Comparison of ENCODE assay signal across 19 mouse cellular contexts in the genomic region with DNA sequence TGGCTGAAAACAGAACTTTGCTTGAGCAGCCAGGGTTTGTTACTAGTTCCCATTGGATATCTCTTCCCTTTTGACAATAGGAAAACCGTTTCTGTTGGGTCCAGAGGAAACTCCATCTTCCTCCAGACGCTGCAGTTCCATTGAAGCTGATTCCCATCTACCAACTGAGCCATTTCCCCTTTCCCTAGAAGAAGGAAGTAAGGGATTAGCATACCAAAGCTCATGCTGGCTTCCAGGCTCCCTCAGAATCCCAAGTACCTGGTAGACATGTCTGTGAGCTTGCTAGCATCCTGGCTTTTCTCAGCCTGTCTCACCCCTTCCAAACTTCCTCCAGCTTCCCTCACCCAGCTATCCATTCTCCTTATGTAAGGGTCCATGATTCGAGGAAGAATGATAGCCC. TPM values are rescaled to one million over a fixed set of nuclear protein-coding genes. Genes with fewer than 3 reads are reported as not detected.
DNase-seq lines count a peak whose midpoint lies in the region; ATAC-seq and TF ChIP-seq lines count a peak whose summit lies in the region.
"Had no signal": no experiment of that assay in that cellular context is flagged by ENCODE, and none has a peak within 500 bp of the region (broad histone marks: within the 10 kb centered on the region; RNA-seq: fewer than 3 reads in every experiment).

No protein-coding gene starts in this region.

- no peak for TF ChIP-seq CTCF in kidney, adult 2 months (conservative IDR thresholded peaks at IDR 0.05; ENCODE audit: insufficient read depth, insufficient read length, low read depth, low read length)
- no peak for TF ChIP-seq CTCF in lung, postnatal 0 days (IDR thresholded peaks at IDR 0.05)
- TF ChIP-seq CTCF in ES-Bruce4 (IDR thresholded peaks at IDR 0.05; ENCODE audit: low read depth, low read length), result no peak

- no peak for TF ChIP-seq EP300 in lung, postnatal 0 days (IDR thresholded peaks at IDR 0.05)
- TF ChIP-seq EP300 in ES-Bruce4 (IDR thresholded peaks at IDR 0.05; ENCODE audit: insufficient read depth, low read depth, low read length), result no peak

- H3K9me3 ChIP-seq in lung, embryonic 15.5 days, result no peaks in the 10 kb centered on the region
- H3K9me3 ChIP-seq in lung, postnatal 0 days (ENCODE audit: low read length), result no peaks in the 10 kb centered on the region
- H3K9me3 ChIP-seq in ES-Bruce4 (replicated peaks; ENCODE audit: control insufficient read depth, insufficient read depth, low read length, poor library complexity, severe bottlenecking) (0 out of 2 replicates have a peak, but pooled peaks cover 3% of the 10 kb centered on the region), ES-E14 (ENCODE audit: control insufficient read depth, insufficient read depth, low read depth, low read length) (no peaks in the 10 kb centered on the region)
- H3K9me3 ChIP-seq: embryonic facial prominence, embryonic 12.5 days; forebrain, embryonic 15.5 days; hindbrain, embryonic 10.5 days; hindbrain, embryonic 15.5 days had no signal

- H3K9ac ChIP-seq in lung, embryonic 15.5 days, result no peak overlapping the region
- H3K9ac ChIP-seq in lung, postnatal 0 days (replicated peaks; ENCODE audit: low read depth), result no peak overlapping the region
- H3K9ac ChIP-seq in ES-Bruce4 (ENCODE audit: low read depth, poor library complexity, severe bottlenecking) (no peak overlapping the region), ES-E14 (ENCODE audit: insufficient read depth, low read depth, low read length, poor library complexity, severe bottlenecking) (peak overlapping the region; percentile 62)
- H3K9ac ChIP-seq: embryonic facial prominence, embryonic 12.5 days; forebrain, embryonic 15.5 days; hindbrain, embryonic 15.5 days had no signal

- WGBS in kidney, adult 2 months, result 76% methylated on average over 3 of the region's 3 CpGs
- 51% methylated on average over 3 of the region's 3 CpGs for WGBS in lung, embryonic 15.5 days
- 53% methylated on average over 3 of the region's 3 CpGs for WGBS in lung, postnatal 0 days

- no peak for TF ChIP-seq POLR2A in kidney, adult 2 months (IDR thresholded peaks at IDR 0.05; ENCODE audit: low read depth, low read length)
- TF ChIP-seq POLR2A in ES-Bruce4 (IDR thresholded peaks at IDR 0.05; ENCODE audit: insufficient read depth, low read length), result no peak

- H3K27ac ChIP-seq in kidney, adult 2 months (ENCODE audit: insufficient read depth, low read depth, low read length), result peak overlapping the region; percentile 79
- H3K27ac ChIP-seq in lung, embryonic 15.5 days, result peak overlapping the region; percentile 51
- no peak overlapping the region; the same call in 1 of the 2 replicates for H3K27ac ChIP-seq in lung, postnatal 0 days (ENCODE audit: low read length)
- peak overlapping the region; percentile 95 for H3K27ac ChIP-seq in ES-Bruce4 (ENCODE audit: insufficient read depth, low read length)
- H3K27ac ChIP-seq in ES-E14 (ENCODE audit: insufficient read depth, low read depth, low read length, poor library complexity, severe bottlenecking), result peak overlapping the region; percentile 99
- H3K27ac ChIP-seq: embryonic facial prominence, embryonic 12.5 days; forebrain, embryonic 15.5 days; hindbrain, embryonic 10.5 days; hindbrain, embryonic 15.5 days had no signal

- in situ Hi-C loops in ES-E14 (cut with MboI; ENCODE audit: low sequenced_read_pairs in 2 of 2, unreplicated experiment in 2 of 2), result no loop called here

- H3K4me1 ChIP-seq in kidney, adult 2 months (ENCODE audit: control insufficient read depth, insufficient read depth, low read length), result peaks cover 29% of the 10 kb centered on the region
- peaks cover 14% of the 10 kb centered on the region for H3K4me1 ChIP-seq in lung, embryonic 15.5 days
- H3K4me1 ChIP-seq in lung, postnatal 0 days (ENCODE audit: insufficient read depth, low read depth, low read length), result 0 out of 2 replicates have a peak, but pooled peaks cover 3% of the 10 kb centered on the region
- H3K4me1 ChIP-seq in ES-Bruce4 (ENCODE audit: control insufficient read depth, insufficient read depth, low read length) (peaks cover 8% of the 10 kb centered on the region), ES-E14 (ENCODE audit: control insufficient read depth in 2 of 2, insufficient read depth in 2 of 2, low read length in 2 of 2, poor library complexity in 1 of 2) (peaks cover 34 to 40% of the 10 kb centered on the region in 2 experiments)

- ATAC-seq in lung, embryonic 15.5 days (ENCODE audit: borderline replicate concordance, extremely low read depth, low FRiP score, low TSS enrichment), result no peak
- ATAC-seq in lung, postnatal 0 days, result no peak
- ATAC-seq: forebrain, embryonic 15.5 days had no signal

- H3K27me3 ChIP-seq in kidney, adult 2 months (replicated peaks; ENCODE audit: control insufficient read depth, insufficient read depth, low read length), result no peaks in the 10 kb centered on the region
- no peaks in the 10 kb centered on the region for H3K27me3 ChIP-seq in lung, embryonic 15.5 days
- no peaks in the 10 kb centered on the region for H3K27me3 ChIP-seq in lung, postnatal 0 days (replicated peaks; ENCODE audit: insufficient read depth, low read length)
- no peaks in the 10 kb centered on the region for H3K27me3 ChIP-seq in ES-Bruce4 (ENCODE audit: control insufficient read depth, insufficient read depth, low read length, poor library complexity, severe bottlenecking)
- H3K27me3 ChIP-seq: embryonic facial prominence, embryonic 12.5 days; forebrain, embryonic 15.5 days; hindbrain, embryonic 15.5 days had no signal

- H3K4me2 ChIP-seq in lung, embryonic 15.5 days, result no peak overlapping the region
- no peak overlapping the region for H3K4me2 ChIP-seq in lung, postnatal 0 days (replicated peaks; ENCODE audit: low read depth, low read length)
- H3K4me2 ChIP-seq: embryonic facial prominence, embryonic 12.5 days; forebrain, embryonic 15.5 days; hindbrain, embryonic 15.5 days had no signal

- no peak overlapping the region for H3K4me3 ChIP-seq in kidney, adult 2 months (ENCODE audit: insufficient read depth, low read depth, low read length)
- H3K4me3 ChIP-seq in lung, embryonic 15.5 days, result no peak overlapping the region
- H3K4me3 ChIP-seq in lung, postnatal 0 days (ENCODE audit: low read depth, low read length), result no peak overlapping the region
- H3K4me3 ChIP-seq in ES-Bruce4 (ENCODE audit: low read depth, low read length) (no peak overlapping the region), ES-E14 (ENCODE audit: insufficient read depth in 1 of 2, low read depth in 1 of 2, low read length in 2 of 2, poor library complexity in 1 of 2, severe bottlenecking in 1 of 2) (peak overlapping the region in 1 of 2 experiments; percentile 18; a peak in 1 of 4 replicates)
- H3K4me3 ChIP-seq: embryonic facial prominence, embryonic 12.5 days; forebrain, embryonic 15.5 days; heart, adult 2 months; hindbrain, embryonic 10.5 days; hindbrain, embryonic 15.5 days had no signal

- no peaks in the 10 kb centered on the region for H3K36me3 ChIP-seq in kidney, adult 2 months (ENCODE audit: control insufficient read depth, insufficient read depth, low read length)
- no peaks in the 10 kb centered on the region for H3K36me3 ChIP-seq in lung, embryonic 15.5 days
- H3K36me3 ChIP-seq in lung, postnatal 0 days (ENCODE audit: insufficient read depth, low read length), result no peaks in the 10 kb centered on the region
- 0 out of 2 replicates have a peak, but pooled peaks cover 4% of the 10 kb centered on the region for H3K36me3 ChIP-seq in ES-Bruce4 (ENCODE audit: control insufficient read depth, insufficient read depth, low read length, poor library complexity, severe bottlenecking)
- 0 out of 2 replicates have a peak, but pooled peaks cover 3% of the 10 kb centered on the region for H3K36me3 ChIP-seq in ES-E14 (ENCODE audit: control insufficient read depth, insufficient read depth, low read length, poor library complexity, severe bottlenecking)
- H3K36me3 ChIP-seq: embryonic facial prominence, embryonic 12.5 days; forebrain, embryonic 15.5 days; hindbrain, embryonic 10.5 days; hindbrain, embryonic 15.5 days had no signal

- DNase-seq in kidney, adult 2 months, result no peak
- DNase-seq in kidney, adult 8-10 months, result no peak
- DNase-seq in lung, postnatal 0 days (ENCODE audit: low spot score), result no peak
- DNase-seq in ES-E14 (ENCODE audit: low read depth, low spot score), result no peak
- DNase-seq in urinary bladder, postnatal 14 days (ENCODE audit: low spot score), result no peak
- DNase-seq in layer of hippocampus, adult 8-10 months (ENCODE audit: low spot score in 2 of 2), result no peak
- DNase-seq: adrenal gland, postnatal 14 days; cerebellum, adult 11-12 months; cerebellum, adult 9-10 months; cerebellum, postnatal 25 days; gastrocnemius, postnatal 36 days; heart, adult 2 months; heart, postnatal 14 days had no signal

TF ChIP-seq in ES-E14, 5 proteins besides CTCF, POLR2A, EP300 and RAD21:
- TF ChIP-seq CHD2 (IDR thresholded peaks at IDR 0.05; ENCODE audit: low read depth, low read length) (no peak), ZNF384 (IDR thresholded peaks at IDR 0.05; ENCODE audit: low read depth, low read length) (no peak), MAFK (IDR thresholded peaks at IDR 0.05; ENCODE audit: insufficient read depth, low read depth, low read length) (no peak), ZC3H11A (IDR thresholded peaks at IDR 0.05; ENCODE audit: borderline replicate concordance, low read depth, low read length) (no peak), HCFC1 (IDR thresholded peaks at IDR 0.05; ENCODE audit: borderline replicate concordance, insufficient read depth, low read length) (no peak)
TF ChIP-seq in ES-E14: peak in this region for 0.

RNA-seq across cellular contexts. Expression of a gene that starts 45.4 kb away (rescaled TPM):
- polyA plus RNA-seq in kidney, adult 2 months (2012; rRNA removed), result 10.3 and 11.7 TPM in 2 replicates
- polyA plus RNA-seq in lung, embryonic 15.5 days (2015; fragmentation: Nextera tagmentation; extraction: Ambion mirVana), result 28.1 and 29.2 TPM in 2 replicates
- polyA plus RNA-seq in lung, postnatal 0 days (2015; fragmentation: Nextera tagmentation; extraction: Ambion mirVana), result 20.5 and 24.1 TPM in 2 replicates
- polyA plus RNA-seq in ES-Bruce4 (2011; ENCODE audit: insufficient read depth, insufficient read length, low read depth, missing spikeins), result 19.7 and 20.4 TPM in 2 replicates
- 32.5 and 33.2 TPM in 2 replicates for total RNA-seq in ES-E14 (2012; rRNA removed)
- total RNA-seq in layer of hippocampus, adult 8-10 months (2022), result 1 to 10 TPM; 6.8 to 8.2 (median 7.7) TPM
